Mouse (Mus musculus): ENCODE measurements around the gene Gm20388.
"Not testable (repeated sequence)": the region's sequence is repeated elsewhere in the genome, so short reads cannot be mapped to it uniquely, and the experiment has no call there.

The Gm20388 gene

GRCm38 (mm10) chr8:120699565-120699964 lies 788.9 kb downstream of the Gm20388 start:
- no peak for DNase-seq (ENCODE audit: low read depth, low spot score)

DNA sequence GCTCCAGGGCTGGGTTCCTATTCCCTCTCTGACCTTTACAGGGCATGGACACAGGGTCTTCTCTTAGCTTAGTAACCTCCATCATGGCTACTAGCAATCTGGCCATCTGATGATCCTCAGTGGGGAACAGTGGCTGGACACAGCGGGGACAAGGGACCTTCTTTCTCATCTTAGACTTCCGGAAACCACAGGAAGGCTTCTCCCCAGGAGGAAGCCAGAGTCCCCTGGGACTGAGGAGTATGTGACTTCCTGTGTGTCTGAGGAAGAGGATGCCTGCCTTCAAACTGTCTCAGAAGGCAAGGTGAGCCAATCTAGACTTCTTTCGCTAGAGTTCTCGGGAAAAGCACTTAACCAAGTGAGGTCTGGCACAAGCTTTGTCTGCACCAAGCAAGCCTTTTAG lies 789.4 kb downstream of the Gm20388 start:
- DNase-seq (ENCODE audit: low read depth, low spot score) = no peak

DNA sequence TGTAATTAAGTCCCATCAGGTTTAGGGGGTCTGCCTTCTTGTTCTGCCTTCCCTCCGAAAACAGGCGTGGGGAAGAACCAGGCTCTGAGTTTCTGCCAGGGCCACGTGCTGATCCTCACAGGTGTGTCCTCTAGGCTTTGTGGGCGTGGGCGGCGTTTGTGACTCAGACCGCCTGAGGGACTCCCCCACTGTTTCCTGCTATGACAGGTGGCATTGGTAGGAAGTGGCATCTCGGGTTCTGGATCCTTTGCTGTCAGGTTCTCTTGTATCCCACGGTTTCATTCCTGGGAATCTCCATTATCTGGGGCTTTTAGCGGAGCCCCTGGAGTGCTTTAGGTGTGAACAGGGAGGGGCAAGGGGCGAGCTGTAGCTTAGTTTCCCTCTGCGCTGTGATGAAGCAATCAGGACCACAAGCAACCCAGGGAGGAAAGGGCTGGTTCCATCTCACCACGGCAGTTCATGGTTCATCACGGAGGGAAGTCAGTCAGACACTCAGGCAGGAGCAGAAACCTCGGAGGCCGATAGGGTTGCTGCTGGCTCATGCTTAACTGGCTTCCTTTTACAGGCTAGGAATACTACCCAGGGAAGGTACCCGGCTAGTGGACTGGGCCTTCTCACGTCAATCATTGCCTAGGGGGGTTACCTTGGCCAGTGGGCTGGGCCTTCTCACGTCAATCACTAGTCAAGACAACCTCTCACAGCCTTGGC lies 791.3 kb downstream of the Gm20388 start:
- peak; percentile 61 for DNase-seq (ENCODE audit: low read depth, low spot score)

- no peak for DNase-seq (ENCODE audit: low read depth, low spot score)
Measured at GRCm38 (mm10) chr8:120704203-120704602, 793.6 kb downstream of the Gm20388 start.

DNA sequence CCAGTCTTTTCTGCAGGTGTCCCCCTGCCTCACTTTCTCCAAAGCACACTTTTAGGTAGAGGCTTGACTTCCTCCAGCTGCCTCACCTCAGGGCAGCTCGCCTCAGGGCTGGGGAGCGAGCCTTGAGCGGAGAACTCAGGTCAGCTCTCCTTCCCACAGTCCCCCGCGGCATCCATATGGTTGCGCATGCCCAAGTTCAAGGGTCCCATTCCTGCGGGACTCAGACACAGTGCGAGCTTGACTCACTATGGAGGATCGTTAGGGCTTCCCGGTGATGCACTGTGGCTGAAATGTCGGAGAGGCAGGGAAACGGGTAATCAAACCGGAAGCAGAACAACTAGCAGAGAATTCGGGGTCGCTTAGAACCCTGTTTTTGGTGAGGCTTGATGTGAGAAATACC lies 794.5 kb downstream of the Gm20388 start:
- DNase-seq (ENCODE audit: low read depth, low spot score) = no peak

DNA sequence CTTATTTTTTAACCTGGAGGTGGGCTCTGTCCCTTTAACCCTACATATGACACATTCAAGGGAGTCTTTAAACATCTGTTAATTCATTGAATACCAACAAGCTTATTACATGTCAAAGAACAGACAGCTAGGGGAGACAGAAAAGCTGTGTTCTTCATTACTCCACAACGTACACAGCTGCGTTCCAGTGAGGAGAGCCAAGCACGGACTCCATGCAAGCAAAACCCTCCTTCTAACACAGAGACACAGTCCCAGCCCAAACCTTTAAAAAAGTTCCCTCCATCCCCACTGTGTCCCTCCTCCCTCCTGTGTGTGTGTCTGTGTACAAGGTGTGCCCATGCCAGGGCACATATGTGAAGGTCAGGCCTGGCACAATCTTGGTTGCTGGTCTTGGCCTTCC lies 795.6 kb downstream of the Gm20388 start:
- DNase-seq (ENCODE audit: low read depth, low spot score) = no peak

- peak; percentile 45 for DNase-seq (ENCODE audit: low read depth, low spot score)
Measured at GRCm38 (mm10) chr8:120709176-120709575, 798.5 kb downstream of the Gm20388 start.

DNA sequence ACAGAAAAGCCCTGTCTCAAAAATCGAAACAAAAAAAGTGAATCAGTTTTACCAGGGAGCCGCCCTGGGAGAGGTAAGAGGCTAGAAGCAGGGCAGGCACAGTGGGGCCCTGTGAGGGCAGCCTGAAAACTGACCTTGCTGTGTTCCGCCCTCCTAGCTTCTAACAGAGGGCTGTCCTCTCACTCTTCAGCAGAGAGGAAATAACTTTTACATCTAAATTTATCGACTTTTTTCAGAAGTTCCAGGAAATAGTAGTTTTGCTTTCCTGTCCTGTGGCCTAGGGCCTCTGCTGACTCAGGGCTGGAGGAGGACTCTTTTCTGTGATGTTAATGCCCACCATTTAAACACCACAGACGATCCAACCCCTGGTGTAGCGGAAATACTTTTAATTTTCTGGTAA lies 804.6 kb downstream of the Gm20388 start:
- no peak for DNase-seq (ENCODE audit: low read depth, low spot score)

GRCm38 (mm10) chr8:120715996-120716680 lies 805.5 kb downstream of the Gm20388 start:
- DNase-seq (ENCODE audit: low read depth, low spot score) = no peak

DNA sequence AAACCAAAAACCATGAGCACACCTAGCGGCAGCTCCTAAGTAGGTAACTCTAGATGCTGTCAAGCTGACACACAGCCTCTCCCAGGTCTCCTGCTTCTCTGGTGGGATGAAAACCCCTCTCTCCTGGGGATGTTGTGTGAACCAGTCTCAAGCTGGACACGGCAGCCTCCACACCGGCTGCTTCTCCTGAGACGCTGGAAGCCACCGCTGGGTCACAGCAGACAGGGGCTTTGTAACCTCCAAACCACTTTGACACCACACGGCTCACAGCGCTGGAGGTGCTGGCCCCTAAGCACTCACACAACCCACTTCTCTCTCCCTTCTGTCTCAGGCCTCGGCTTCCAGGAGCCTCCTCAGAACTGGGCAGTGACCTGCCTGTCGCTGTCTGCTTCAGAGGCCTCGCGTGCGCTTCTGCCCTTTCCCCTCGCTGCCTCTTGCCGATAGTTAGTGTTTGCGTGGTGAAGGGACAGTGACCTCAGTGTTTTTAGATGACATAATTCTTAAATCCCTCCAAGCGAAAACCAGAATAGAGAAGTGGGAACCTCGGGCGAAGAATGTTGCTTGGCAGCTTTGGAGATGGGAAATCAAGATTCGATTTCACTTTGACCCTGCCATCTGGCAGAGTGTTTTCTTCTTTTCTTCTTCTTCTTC lies 809.1 kb downstream of the Gm20388 start:
- no peak for DNase-seq (ENCODE audit: low read depth, low spot score)

GRCm38 (mm10) chr8:120723025-120723424 lies 812.4 kb downstream of the Gm20388 start:
- DNase-seq (ENCODE audit: low read depth, low spot score) = no peak

- not testable (repeated sequence) for DNase-seq (ENCODE audit: low read depth, low spot score)
Measured at GRCm38 (mm10) chr8:120724096-120724495, 813.5 kb downstream of the Gm20388 start.

DNA sequence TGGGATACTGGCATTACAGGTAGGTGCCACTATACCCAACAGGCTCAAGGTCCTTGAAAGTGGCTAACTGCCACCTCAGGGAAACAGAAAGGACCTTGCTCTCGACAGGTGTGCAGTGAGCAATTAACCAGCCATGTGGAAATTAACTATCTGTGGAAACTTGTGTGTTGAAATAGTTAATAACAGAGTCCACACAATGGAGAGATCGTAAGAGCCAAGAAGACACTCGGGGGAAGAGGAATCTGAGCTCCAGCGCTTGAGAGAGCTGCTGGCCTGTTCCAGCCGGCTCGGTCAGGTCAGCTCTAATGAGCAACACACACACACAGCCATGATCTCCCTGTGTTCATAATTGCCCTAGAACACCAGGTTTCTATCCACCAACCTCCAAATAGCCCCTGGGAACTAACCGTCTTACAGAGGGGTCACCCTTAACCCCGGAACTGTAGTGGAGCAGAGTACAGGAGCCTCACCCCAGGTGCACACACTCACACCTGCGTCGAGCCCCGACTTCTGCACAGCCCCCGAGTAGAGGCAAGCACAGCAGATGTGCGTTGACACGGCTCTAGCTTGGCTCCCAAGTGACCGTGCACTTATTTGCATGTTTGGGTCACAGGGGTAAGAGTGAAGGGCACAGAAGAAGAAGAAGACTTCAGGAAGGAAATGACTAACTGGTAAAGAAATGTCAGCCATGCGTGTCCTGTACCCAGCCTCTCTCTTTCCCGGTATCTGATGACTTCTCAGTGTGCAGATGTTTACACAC lies 814.4 kb downstream of the Gm20388 start:
- no peak for DNase-seq (ENCODE audit: low read depth, low spot score)

DNA sequence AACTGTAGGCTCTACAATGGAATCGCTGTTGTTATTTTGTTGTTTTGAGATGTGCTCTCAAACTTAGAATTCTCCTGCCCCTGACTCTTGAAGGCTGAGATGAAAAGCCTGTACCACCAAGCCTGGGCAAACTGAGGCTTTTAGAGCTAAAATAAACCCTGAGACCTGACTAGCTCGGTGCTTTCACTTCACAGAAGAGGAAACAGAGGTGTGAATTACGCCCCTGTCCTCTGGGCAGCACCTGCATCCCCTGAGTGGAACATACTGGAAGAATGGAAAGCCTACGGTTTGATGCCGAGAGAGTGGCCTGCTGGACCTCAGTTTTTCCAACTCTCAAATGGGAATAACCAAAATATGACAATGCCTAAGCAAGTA lies 814.9 kb downstream of the Gm20388 start:
- no peak for DNase-seq (ENCODE audit: low read depth, low spot score)

DNA sequence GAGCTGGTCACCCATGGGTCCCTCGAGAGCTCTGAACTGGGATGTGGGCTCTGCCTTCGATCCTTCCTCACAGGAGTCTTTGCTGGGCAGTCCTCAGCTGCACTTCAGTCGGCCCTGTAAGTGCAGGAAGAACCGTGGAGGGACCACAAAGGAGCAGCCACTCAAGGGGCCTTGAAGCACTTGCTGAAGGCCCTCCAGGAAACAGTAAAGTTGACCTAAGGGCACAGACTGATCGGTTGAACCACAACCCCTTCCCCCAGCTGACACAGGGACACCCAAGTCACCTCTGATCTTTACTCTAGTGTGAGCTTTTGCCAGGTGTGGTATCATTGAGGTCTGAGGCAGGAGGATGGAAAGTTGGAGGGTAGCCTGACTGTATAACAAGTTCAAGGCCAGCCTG lies 815.4 kb downstream of the Gm20388 start:
- DNase-seq (ENCODE audit: low read depth, low spot score) = no peak

DNA sequence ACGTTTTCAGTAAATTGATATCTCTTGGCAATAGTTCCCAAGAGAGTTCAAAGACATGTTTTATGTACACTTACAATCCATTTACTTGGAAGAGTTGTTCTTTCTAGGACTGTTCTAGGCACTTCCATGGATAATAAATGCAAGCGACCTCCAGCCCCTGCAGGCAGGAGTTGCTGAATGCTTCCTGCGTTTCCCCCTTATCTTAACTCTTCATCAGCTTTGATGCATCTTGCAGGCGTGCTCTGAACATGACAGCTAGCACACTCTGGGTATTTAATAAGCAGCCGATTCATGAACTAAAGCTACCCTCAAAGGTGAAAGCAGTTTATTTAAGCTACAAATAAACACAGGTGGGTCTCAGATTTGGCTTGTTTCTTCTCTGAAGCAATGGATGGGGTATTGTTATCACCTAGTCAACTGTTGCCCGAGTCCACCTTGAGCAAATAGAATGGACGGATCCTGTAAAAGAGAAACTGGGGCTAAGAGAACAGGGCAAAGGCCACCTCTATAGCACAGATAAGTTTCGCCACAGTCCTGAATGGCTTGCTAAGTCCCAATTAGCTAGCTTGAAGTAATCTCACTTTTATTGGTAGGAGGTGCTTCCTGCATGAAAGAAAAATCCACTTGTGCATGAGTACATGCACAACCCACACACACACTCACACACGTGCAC lies 818.0 kb downstream of the Gm20388 start:
- no peak for DNase-seq (ENCODE audit: low read depth, low spot score)

- DNase-seq (ENCODE audit: low read depth, low spot score) = no peak
Measured at GRCm38 (mm10) chr8:120731582-120731981, 820.9 kb downstream of the Gm20388 start.

GRCm38 (mm10) chr8:120732068-120732467 lies 821.4 kb downstream of the Gm20388 start:
- no peak for DNase-seq (ENCODE audit: low read depth, low spot score)

GRCm38 (mm10) chr8:120735770-120736481 lies 825.3 kb downstream of the Gm20388 start, which contains the start of gene Irf8:
Irf8 (plus strand) TSS chr8:120736358.
- peak; percentile 81 for DNase-seq (ENCODE audit: low read depth, low spot score)

GRCm38 (mm10) chr8:120736486-120736885 lies 825.8 kb downstream of the Gm20388 start:
- no peak for DNase-seq (ENCODE audit: low read depth, low spot score)

DNA sequence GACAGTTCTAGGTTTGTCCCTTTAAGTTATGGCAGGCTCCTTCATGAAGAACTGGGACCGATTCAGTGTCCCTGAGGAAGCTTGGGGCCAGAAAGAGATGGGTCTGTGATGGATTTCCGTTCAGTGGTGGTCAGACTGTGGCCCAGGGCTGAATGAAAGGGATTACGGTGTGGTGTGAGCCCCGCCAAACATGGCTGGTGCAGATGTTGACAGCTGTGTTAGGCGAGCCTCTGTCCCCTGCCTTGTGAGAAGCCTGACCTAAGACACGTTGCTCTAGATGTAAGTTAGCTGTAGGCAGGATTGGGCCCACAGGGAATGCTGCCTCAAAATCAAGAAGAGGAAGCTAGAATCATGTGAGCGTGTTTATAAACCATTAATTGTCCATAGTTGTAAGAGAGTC lies 826.5 kb downstream of the Gm20388 start:
- DNase-seq (ENCODE audit: low read depth, low spot score) = no peak
